Comparison of ENCODE assay signal across 8 mouse cellular contexts in the genomic region with DNA sequence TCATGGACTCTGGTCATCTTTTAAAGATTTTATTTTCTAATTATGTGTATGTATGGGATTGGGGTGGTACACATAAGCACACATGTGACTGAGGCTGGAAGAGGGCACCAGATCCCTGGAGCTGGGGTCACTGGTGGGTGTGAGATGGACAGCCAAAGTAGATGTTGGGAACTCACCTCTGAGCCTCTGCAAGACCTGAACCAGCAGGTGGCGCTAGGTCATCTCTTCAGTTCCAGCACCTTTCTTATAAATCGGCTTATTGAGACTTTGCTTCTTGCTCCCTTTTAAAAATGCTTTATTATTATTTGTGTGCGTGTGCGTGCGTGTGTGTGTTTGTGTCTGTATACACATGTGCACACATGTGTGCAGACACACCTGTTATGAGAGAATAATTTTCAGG.
DNase-seq lines count a peak whose midpoint lies in the region; ATAC-seq and TF ChIP-seq lines count a peak whose summit lies in the region.

No protein-coding gene starts in this region.

- ATAC-seq in embryonic facial prominence, embryonic 14.5 days (ENCODE audit: low read depth): no peak
- no peak for ATAC-seq in liver, postnatal 0 days

- no peak overlapping the region for H3K4me2 ChIP-seq in embryonic facial prominence, embryonic 14.5 days (ENCODE audit: low read depth, low read length)
- no peak overlapping the region for H3K4me2 ChIP-seq in liver, postnatal 0 days (ENCODE audit: low read depth, low read length)

- H3K9ac ChIP-seq in embryonic facial prominence, embryonic 14.5 days (ENCODE audit: low read depth, low read length): no peak overlapping the region
- H3K9ac ChIP-seq in liver, postnatal 0 days (replicated peaks): no peak overlapping the region

- H3K4me1 ChIP-seq in embryonic facial prominence, embryonic 14.5 days (ENCODE audit: control insufficient read depth, insufficient read depth, low read length): no peaks in the 10 kb centered on the region
- no peaks in the 10 kb centered on the region for H3K4me1 ChIP-seq in liver, postnatal 0 days (ENCODE audit: insufficient read depth)

- DNase-seq in adrenal gland, adult (ENCODE audit: inconsistent age in 2 of 2, low spot score in 1 of 2): peak; percentile 39 to 78
- DNase-seq in adrenal gland, adult 8-10 months: no peak
- peak; percentile 67 to 73 for DNase-seq in left cerebral cortex, adult 18-20 months (ENCODE audit: low spot score in 2 of 2)
- DNase-seq in left cerebral cortex, adult 11 months (ENCODE audit: low spot score): no peak
- peak; percentile 66 for DNase-seq in adrenal gland, postnatal 25 days
- peak; percentile 64 for DNase-seq in embryonic facial prominence, embryonic 14.5 days (ENCODE audit: low spot score)
- peak; percentile 70 for DNase-seq in liver, postnatal 0 days
- DNase-seq in right cerebral cortex, postnatal 4 days: peak; percentile 66

- no peak for TF ChIP-seq EP300 in liver, postnatal 0 days (IDR thresholded peaks at IDR 0.05; ENCODE audit: low read depth)

- no peaks in the 10 kb centered on the region for H3K27me3 ChIP-seq in embryonic facial prominence, embryonic 14.5 days (replicated peaks; ENCODE audit: control insufficient read depth, insufficient read depth, low read length)
- no peaks in the 10 kb centered on the region for H3K27me3 ChIP-seq in liver, postnatal 0 days (ENCODE audit: insufficient read depth, low read length)

- no peaks in the 10 kb centered on the region for H3K36me3 ChIP-seq in embryonic facial prominence, embryonic 14.5 days (ENCODE audit: control insufficient read depth, insufficient read depth, low read length)
- H3K36me3 ChIP-seq in liver, postnatal 0 days (replicated peaks; ENCODE audit: insufficient read depth, low read length): no peaks in the 10 kb centered on the region

- no peak overlapping the region for H3K4me3 ChIP-seq in embryonic facial prominence, embryonic 14.5 days (ENCODE audit: low read depth, low read length)
- H3K4me3 ChIP-seq in liver, postnatal 0 days (ENCODE audit: low read depth, low read length): no peak overlapping the region

- H3K27ac ChIP-seq in embryonic facial prominence, embryonic 14.5 days (replicated peaks; ENCODE audit: low read depth, low read length): no peak overlapping the region
- H3K27ac ChIP-seq in liver, postnatal 0 days (ENCODE audit: low read depth): no peak overlapping the region

- TF ChIP-seq CTCF in liver, postnatal 0 days (IDR thresholded peaks at IDR 0.05; ENCODE audit: low read depth): peak; percentile 73

- H3K9me3 ChIP-seq in embryonic facial prominence, embryonic 14.5 days (ENCODE audit: control insufficient read depth, low read length): no peaks in the 10 kb centered on the region
- H3K9me3 ChIP-seq in liver, postnatal 0 days (ENCODE audit: low read length): no peaks in the 10 kb centered on the region

- 27% methylated on average over 5 of the region's 5 CpGs for WGBS in embryonic facial prominence, embryonic 14.5 days
- 10% methylated on average over 5 of the region's 5 CpGs for WGBS in liver, postnatal 0 days (ENCODE audit: insufficient replicate concordance)

Comparison
In these comparisons a context has a peak if more than half of its experiments do, and no peak if none do; other contexts are left out.
1. DNase-seq: peak in adrenal gland, adult (2 of 2), left cerebral cortex, adult 18-20 months (2 of 2), adrenal gland, postnatal 25 days (single experiment), embryonic facial prominence, embryonic 14.5 days (single experiment), liver, postnatal 0 days (single experiment) and right cerebral cortex, postnatal 4 days (single experiment); none in adrenal gland, adult 8-10 months (single experiment) and left cerebral cortex, adult 11 months (single experiment).